Mouse (Mus musculus): ENCODE measurements around the gene Prkar2b. TPM values are rescaled to one million over a fixed set of nuclear protein-coding genes. Genes with fewer than 3 reads are reported as not detected.

Prkar2b gene
- polyA plus RNA-seq, 1 experiment from 2014 or later = 38.1 TPM

GRCm38 (mm10) chr12:31950659-31951031 is 110.5 kb downstream of the Prkar2b start:
- H3K9me3 ChIP-seq = no peaks in the 10 kb centered on the region
- H3K4me3 ChIP-seq = peak overlapping the region; percentile 84
- H3K36me3 ChIP-seq = no peaks in the 10 kb centered on the region
- no peak for ATAC-seq (ENCODE audit: insufficient number of reproducible peaks, insufficient read depth, low FRiP score, low TSS enrichment, low read depth)
- H3K4me1 ChIP-seq = no peaks in the 10 kb centered on the region
- 6% methylated on average over 9 of the region's 9 CpGs for WGBS
- peak overlapping the region; percentile 79 for H3K27ac ChIP-seq
- no peaks in the 10 kb centered on the region for H3K27me3 ChIP-seq
- H3K9ac ChIP-seq = peak overlapping the region; percentile 69
- peak overlapping the region; percentile 76 for H3K4me2 ChIP-seq

- Histone ChIP-seq H3K4me3 (peak within 1 kb of the TSS; percentile 84), H3K9me3 (no peaks in the 10 kb centered on the region), H3K4me1 (no peaks in the 10 kb centered on the region), H3K27me3 (no peaks in the 10 kb centered on the region), H3K36me3 (no peaks in the 10 kb centered on the region), H3K9ac (peak within 1 kb of the TSS; percentile 91), H3K27ac (peak within 1 kb of the TSS; percentile 100), H3K4me2 (peak within 1 kb of the TSS; percentile 76)
- WGBS = under 1% methylated on average over 70 of the region's 71 CpGs
- ATAC-seq (ENCODE audit: insufficient number of reproducible peaks, insufficient read depth, low FRiP score, low TSS enrichment, low read depth) = peak; percentile 98
Observed at GRCm38 (mm10) chr12:31949759-31950658, 111.1 kb downstream of the Prkar2b start, which contains the start of gene Hbp1. Gene Hbp1, minus strand, starts transcription at chr12:31950535.

GRCm38 (mm10) chr12:31949193-31949741 is 111.8 kb downstream of the Prkar2b start:
- ATAC-seq (ENCODE audit: insufficient number of reproducible peaks, insufficient read depth, low FRiP score, low TSS enrichment, low read depth) = peak; percentile 77
- WGBS = under 1% methylated on average over 54 of the region's 58 CpGs

GRCm38 (mm10) chr12:31948101-31949000 is 112.7 kb downstream of the Prkar2b start:
- Histone ChIP-seq H3K36me3 (peaks cover 5% of the 10 kb centered on the region), H3K27me3 (no peaks in the 10 kb centered on the region), H3K27ac (peak overlapping the region; percentile 100; the same call in 1 of the 2 replicates), H3K4me1 (no peaks in the 10 kb centered on the region), H3K4me2 (peak overlapping the region; percentile 64), H3K4me3 (peak overlapping the region; percentile 84), H3K9ac (peak overlapping the region; percentile 91), H3K9me3 (no peaks in the 10 kb centered on the region)
- WGBS = 20% methylated on average over 7 of the region's 7 CpGs
- no peak for ATAC-seq (ENCODE audit: insufficient number of reproducible peaks, insufficient read depth, low FRiP score, low TSS enrichment, low read depth)

More at GRCm38 (mm10) chr12:31949193-31949741, 111.8 kb downstream of the Prkar2b start:
- H3K27me3 ChIP-seq = no peaks in the 10 kb centered on the region
- peak overlapping the region; percentile 64 for H3K4me2 ChIP-seq
- no peaks in the 10 kb centered on the region for H3K4me1 ChIP-seq
- H3K36me3 ChIP-seq = no peaks in the 10 kb centered on the region
- peak overlapping the region; percentile 84 for H3K4me3 ChIP-seq
- H3K9me3 ChIP-seq = no peaks in the 10 kb centered on the region
- H3K9ac ChIP-seq = peak overlapping the region; percentile 91
- H3K27ac ChIP-seq = peak overlapping the region; percentile 100

- no peak overlapping the region for H3K4me3 ChIP-seq
- H3K9me3 ChIP-seq = no peaks in the 10 kb centered on the region
- no peak overlapping the region for H3K9ac ChIP-seq
- 94% methylated on average over 5 of the region's 5 CpGs for WGBS
- H3K36me3 ChIP-seq = peaks cover 14% of the 10 kb centered on the region
- no peak for ATAC-seq (ENCODE audit: insufficient number of reproducible peaks, insufficient read depth, low FRiP score, low TSS enrichment, low read depth)
- no peak overlapping the region for H3K27ac ChIP-seq
- H3K4me1 ChIP-seq = no peaks in the 10 kb centered on the region
- H3K27me3 ChIP-seq = no peaks in the 10 kb centered on the region
- no peak overlapping the region for H3K4me2 ChIP-seq
Observed at GRCm38 (mm10) chr12:31947476-31947875, 113.6 kb downstream of the Prkar2b start.

- H3K4me1 ChIP-seq = no peaks in the 10 kb centered on the region
- no peaks in the 10 kb centered on the region for H3K9me3 ChIP-seq
- H3K9ac ChIP-seq = no peak overlapping the region
- H3K4me3 ChIP-seq = no peak overlapping the region
- H3K4me2 ChIP-seq = no peak overlapping the region
- 91% methylated on average over 2 of the region's 2 CpGs for WGBS
- no peak for ATAC-seq (ENCODE audit: insufficient number of reproducible peaks, insufficient read depth, low FRiP score, low TSS enrichment, low read depth)
- H3K27me3 ChIP-seq = no peaks in the 10 kb centered on the region
- no peak overlapping the region for H3K27ac ChIP-seq
- peaks cover 34% of the 10 kb centered on the region for H3K36me3 ChIP-seq
Observed at GRCm38 (mm10) chr12:31944405-31944804, 116.7 kb downstream of the Prkar2b start.

- WGBS = 95% methylated on average over 4 of the region's 4 CpGs
- no peak for ATAC-seq (ENCODE audit: insufficient number of reproducible peaks, insufficient read depth, low FRiP score, low TSS enrichment, low read depth)
- Histone ChIP-seq H3K4me3 (no peak overlapping the region), H3K27me3 (no peaks in the 10 kb centered on the region), H3K36me3 (peaks cover 47% of the 10 kb centered on the region), H3K9me3 (no peaks in the 10 kb centered on the region), H3K4me2 (no peak overlapping the region), H3K9ac (no peak overlapping the region), H3K4me1 (no peaks in the 10 kb centered on the region), H3K27ac (no peak overlapping the region)
Observed at GRCm38 (mm10) chr12:31943020-31943654, 118.0 kb downstream of the Prkar2b start.

GRCm38 (mm10) chr12:31939026-31939425 is 122.1 kb downstream of the Prkar2b start:
- ATAC-seq (ENCODE audit: insufficient number of reproducible peaks, insufficient read depth, low FRiP score, low TSS enrichment, low read depth) = no peak
- Histone ChIP-seq H3K4me3 (no peak overlapping the region), H3K9ac (no peak overlapping the region), H3K27ac (no peak overlapping the region), H3K9me3 (no peaks in the 10 kb centered on the region), H3K36me3 (peaks cover 76% of the 10 kb centered on the region), H3K27me3 (no peaks in the 10 kb centered on the region), H3K4me2 (no peak overlapping the region), H3K4me1 (peaks cover 5% of the 10 kb centered on the region; the same call in 1 of the 2 replicates)

- H3K4me2 ChIP-seq = no peak overlapping the region
- ATAC-seq (ENCODE audit: insufficient number of reproducible peaks, insufficient read depth, low FRiP score, low TSS enrichment, low read depth) = no peak
- no peaks in the 10 kb centered on the region for H3K9me3 ChIP-seq
- H3K4me3 ChIP-seq = no peak overlapping the region
- H3K36me3 ChIP-seq = peaks cover 72% of the 10 kb centered on the region
- peaks cover 5% of the 10 kb centered on the region; the same call in 1 of the 2 replicates for H3K4me1 ChIP-seq
- H3K27ac ChIP-seq = no peak overlapping the region
- 89% methylated on average over 4 of the region's 4 CpGs for WGBS
- H3K27me3 ChIP-seq = no peaks in the 10 kb centered on the region
- no peak overlapping the region for H3K9ac ChIP-seq
Observed at GRCm38 (mm10) chr12:31938391-31938997, 122.6 kb downstream of the Prkar2b start.

GRCm38 (mm10) chr12:31937613-31938012 is 123.5 kb downstream of the Prkar2b start:
- H3K27me3 ChIP-seq = no peaks in the 10 kb centered on the region
- H3K4me3 ChIP-seq = no peak overlapping the region
- no peak overlapping the region for H3K27ac ChIP-seq
- WGBS = 88% methylated on average over 3 of the region's 3 CpGs
- no peak overlapping the region for H3K9ac ChIP-seq
- no peak for ATAC-seq (ENCODE audit: insufficient number of reproducible peaks, insufficient read depth, low FRiP score, low TSS enrichment, low read depth)
- peaks cover 71% of the 10 kb centered on the region for H3K36me3 ChIP-seq
- no peak overlapping the region for H3K4me2 ChIP-seq
- peaks cover 5% of the 10 kb centered on the region; the same call in 1 of the 2 replicates for H3K4me1 ChIP-seq
- no peaks in the 10 kb centered on the region for H3K9me3 ChIP-seq
